Mouse (Mus musculus): ENCODE results near the gene Gm28230. TPM values are rescaled to one million over a fixed set of nuclear protein-coding genes. Genes with fewer than 3 reads are reported as not detected.

The Gm28230 gene
- total and polyA plus RNA-seq, 3 experiments: not detected

GRCm38 (mm10) chr2:74724244-74725015, 2.1 kb upstream of the Gm28230 start:
- Histone ChIP-seq H3K9me3 (replicated peaks; ENCODE audit: insufficient read depth, low read length) (no peaks in the 10 kb centered on the region), H3K4me3 (ENCODE audit: control insufficient read depth in 1 of 2, insufficient read depth in 1 of 2, low read depth in 2 of 2, low read length in 2 of 2) (no peak overlapping the region), H3K36me3 (ENCODE audit: control insufficient read depth in 1 of 2, insufficient read depth in 2 of 2, low read length in 2 of 2) (no peaks in the 10 kb centered on the region), H3K27ac (ENCODE audit: control insufficient read depth, low read depth, low read length) (no peak overlapping the region), H3K4me1 (ENCODE audit: control insufficient read depth in 1 of 2, insufficient read depth in 2 of 2, low read length in 2 of 2) (no peaks in the 10 kb centered on the region), H3K9ac (ENCODE audit: control insufficient read depth, low read depth, low read length, poor library complexity, severe bottlenecking) (no peak overlapping the region), H3K79me2 (ENCODE audit: control insufficient read depth, insufficient read depth, low read length, poor library complexity) (no peaks in the 10 kb centered on the region), H3K27me3 (ENCODE audit: control insufficient read depth in 1 of 2, insufficient read depth in 2 of 2, low read length in 2 of 2) (no peaks in the 10 kb centered on the region; a peak in 1 of 4 replicates)
- no peak for TF ChIP-seq CHD1 (IDR thresholded peaks at IDR 0.05; ENCODE audit: low read depth, low read length)
- peak; percentile 34 for DNase-seq (ENCODE audit: low read depth, low spot score)

DNA sequence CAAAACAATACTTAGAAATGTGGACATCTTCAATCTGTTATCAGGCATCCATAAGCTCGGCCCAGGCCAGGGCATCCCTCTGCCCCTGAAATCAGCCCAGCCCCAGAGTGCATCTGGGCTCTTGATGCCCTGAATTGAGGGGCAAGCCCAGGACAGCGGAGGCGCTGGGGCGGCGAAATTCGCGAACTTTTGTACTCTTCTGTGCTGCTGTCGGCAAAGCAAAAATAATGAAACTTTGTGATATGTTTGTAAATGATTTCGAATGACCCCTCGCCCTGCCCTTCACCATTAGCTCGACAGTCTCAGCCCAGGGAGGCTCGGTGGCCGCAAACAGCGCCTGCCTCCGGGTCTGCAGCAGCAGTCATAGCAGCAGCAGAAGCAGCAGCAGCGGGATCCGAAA, 1.4 kb upstream of the Gm28230 start:
- TF ChIP-seq POLR2AphosphoS5 (IDR thresholded peaks at IDR 0.05; ENCODE audit: borderline replicate concordance, low read depth, low read length) (no peak), MYC (IDR thresholded peaks at IDR 0.05; ENCODE audit: low read depth, low read length) (no peak), SIN3A (IDR thresholded peaks at IDR 0.05; ENCODE audit: low read length) (no peak), MXI1 (IDR thresholded peaks at IDR 0.05; ENCODE audit: low read depth, low read length) (no peak), SMC3 (IDR thresholded peaks at IDR 0.05; ENCODE audit: low read depth, low read length) (no peak), ETS1 (IDR thresholded peaks at IDR 0.05; ENCODE audit: low read depth, low read length) (no peak), GATA1 (IDR thresholded peaks at IDR 0.05; ENCODE audit: low read depth, low read length) (no peak), CHD1 (IDR thresholded peaks at IDR 0.05; ENCODE audit: low read depth, low read length) (no peak), RAD21 (IDR thresholded peaks at IDR 0.05; ENCODE audit: low read depth, low read length) (no peak), MAZ (IDR thresholded peaks at IDR 0.05; ENCODE audit: low read depth, low read length) (no peak), CHD2 (IDR thresholded peaks at IDR 0.05; ENCODE audit: low read length) (no peak), POLR2AphosphoS2 (IDR thresholded peaks at IDR 0.05; ENCODE audit: low read length) (no peak), KAT2A (conservative IDR thresholded peaks at IDR 0.05; ENCODE audit: low read depth, low read length) (no peak), GABPA (IDR thresholded peaks at IDR 0.05; ENCODE audit: low read depth, low read length) (no peak), MEF2A (IDR thresholded peaks at IDR 0.05; ENCODE audit: extremely low read depth, insufficient replicate concordance, low read depth, low read length, poor library complexity, severe bottlenecking) (no peak), POLR2A (IDR thresholded peaks at IDR 0.05; ENCODE audit: control insufficient read depth in 1 of 2, insufficient read depth in 1 of 2, low read depth in 1 of 2, low read length in 2 of 2, poor library complexity in 1 of 2) (no peak), USF1 (IDR thresholded peaks at IDR 0.05; ENCODE audit: low read depth, low read length) (no peak), ZMIZ1 (IDR thresholded peaks at IDR 0.05; ENCODE audit: low read depth, low read length) (no peak), TBP (IDR thresholded peaks at IDR 0.05; ENCODE audit: low read depth, low read length) (no peak), NRF1 (IDR thresholded peaks at IDR 0.05; ENCODE audit: insufficient read depth, low read depth, low read length, poor library complexity, severe bottlenecking) (no peak)
- Histone ChIP-seq H3K9ac (ENCODE audit: control insufficient read depth, low read depth, low read length, poor library complexity, severe bottlenecking) (no peak overlapping the region), H3K36me3 (ENCODE audit: control insufficient read depth in 1 of 2, insufficient read depth in 2 of 2, low read length in 2 of 2) (no peaks in the 10 kb centered on the region), H3K27me3 (ENCODE audit: control insufficient read depth in 1 of 2, insufficient read depth in 2 of 2, low read length in 2 of 2) (peaks cover 0 to 1% of the 10 kb centered on the region in 2 experiments; a peak in 2 of 4 replicates), H3K9me3 (replicated peaks; ENCODE audit: insufficient read depth, low read length) (no peaks in the 10 kb centered on the region), H3K4me1 (ENCODE audit: control insufficient read depth in 1 of 2, insufficient read depth in 2 of 2, low read length in 2 of 2) (no peaks in the 10 kb centered on the region), H3K4me3 (ENCODE audit: control insufficient read depth in 1 of 2, insufficient read depth in 1 of 2, low read depth in 2 of 2, low read length in 2 of 2) (no peak overlapping the region), H3K79me2 (ENCODE audit: control insufficient read depth, insufficient read depth, low read length, poor library complexity) (no peaks in the 10 kb centered on the region), H3K27ac (ENCODE audit: control insufficient read depth, low read depth, low read length) (no peak overlapping the region)
- no peak for DNase-seq (ENCODE audit: low read depth, low spot score)
